Mouse (Mus musculus): ENCODE data around the gene Itpripl2. TPM values are rescaled to one million over a fixed set of nuclear protein-coding genes. Genes with fewer than 3 reads are reported as not detected.

Gene Itpripl2
- 14.2 TPM for polyA plus RNA-seq (2014; fragmentation: Illumina TruSeq; extraction: RNeasy Lipid Tissue Mini Kit (QIAGEN cat#74804); ENCODE audit: low read depth, low replicate concordance)

GRCm38 (mm10) chr7:118491431-118492147, at the start of gene Itpripl2:
TSS of gene Itpripl2 (minus strand) at chr7:118491975.

GRCm38 (mm10) chr7:118533178-118533578, 41.4 kb upstream of the Itpripl2 start, which contains the start of gene Coq7:
TSS of gene Coq7 (minus strand) at chr7:118533356.

GRCm38 (mm10) chr7:118448134-118448967, 43.4 kb downstream of the Itpripl2 start, which contains the start of gene Syt17:
TSS of gene Syt17 (minus strand) at chr7:118448222.

Other genes starting within 250 kb of the Itpripl2 start
- gene Smg1, start 248.3 kb downstream of the Itpripl2 start, polyA plus RNA-seq (2014; fragmentation: Illumina TruSeq; extraction: RNeasy Lipid Tissue Mini Kit (QIAGEN cat#74804); ENCODE audit: low read depth, low replicate concordance), result 21.4 TPM
- 1.2 TPM for gene Syt17, start 43.8 kb downstream of the Itpripl2 start, polyA plus RNA-seq (2014; fragmentation: Illumina TruSeq; extraction: RNeasy Lipid Tissue Mini Kit (QIAGEN cat#74804); ENCODE audit: low read depth, low replicate concordance)
- gene Coq7, start 41.4 kb upstream of the Itpripl2 start, polyA plus RNA-seq (2014; fragmentation: Illumina TruSeq; extraction: RNeasy Lipid Tissue Mini Kit (QIAGEN cat#74804); ENCODE audit: low read depth, low replicate concordance), result 162 TPM
- 4.9 TPM for gene Tmc7, start 92.8 kb upstream of the Itpripl2 start, polyA plus RNA-seq (2014; fragmentation: Illumina TruSeq; extraction: RNeasy Lipid Tissue Mini Kit (QIAGEN cat#74804); ENCODE audit: low read depth, low replicate concordance)
- gene Tmc5, start 105.3 kb upstream of the Itpripl2 start, polyA plus RNA-seq (2014; fragmentation: Illumina TruSeq; extraction: RNeasy Lipid Tissue Mini Kit (QIAGEN cat#74804); ENCODE audit: low read depth, low replicate concordance), result 0.68 TPM
- 56.4 TPM for gene Gde1, start 213.8 kb upstream of the Itpripl2 start, polyA plus RNA-seq (2014; fragmentation: Illumina TruSeq; extraction: RNeasy Lipid Tissue Mini Kit (QIAGEN cat#74804); ENCODE audit: low read depth, low replicate concordance)
- 3.8 TPM for gene Ccp110, start 220.6 kb upstream of the Itpripl2 start, polyA plus RNA-seq (2014; fragmentation: Illumina TruSeq; extraction: RNeasy Lipid Tissue Mini Kit (QIAGEN cat#74804); ENCODE audit: low read depth, low replicate concordance)
- 25.7 TPM for gene Vps35l, start 248.3 kb upstream of the Itpripl2 start, polyA plus RNA-seq (2014; fragmentation: Illumina TruSeq; extraction: RNeasy Lipid Tissue Mini Kit (QIAGEN cat#74804); ENCODE audit: low read depth, low replicate concordance)